Mouse (Mus musculus) MEL (cell line): ENCODE measurements at regions not wholly inside any gene's neighbourhood (a gene's known extent, or its start where the extent isn't known, plus 50 kb on each side); places are given as distances from the start of the nearest gene placed in this dataset.

Experiments
- DNase-seq: peaks from one replicate; pipeline ENCODE4 v3.0.0; 2011; ENCODE audit warnings: low read depth, low spot score
- H3K27ac ChIP-seq: 2 replicates; pipeline ENCODE4 v1.5.1; 2012; ENCODE audit warnings: low read depth, mild to moderate bottlenecking, control low read depth, low read length, moderate library complexity; ENCODE audit not compliant: control insufficient read depth
- H3K27me3 ChIP-seq, 2 experiments: fragments of 150-350 bp in 1 of 2; sonication (generic) in 1 of 2; 2 replicates each; pipeline ENCODE4 v1.6.1; 2012; ENCODE audit warnings: low read length in 2 of 2, mild to moderate bottlenecking in 2 of 2, improper control_type of control experiment in 1 of 2, moderate library complexity in 1 of 2; ENCODE audit not compliant: insufficient read depth in 2 of 2, control insufficient read depth in 1 of 2
- H3K36me3 ChIP-seq, 2 experiments: 2 replicates each; pipeline ENCODE4 v1.6.1; 2012 to 2014; ENCODE audit warnings: low read length in 2 of 2, improper control_type of control experiment in 1 of 2, inconsistent platforms in 1 of 2, mild to moderate bottlenecking in 1 of 2; ENCODE audit not compliant: insufficient read depth in 2 of 2, control insufficient read depth in 1 of 2
- H3K4me1 ChIP-seq, 2 experiments: fragments of 150-350 bp in 1 of 2; sonication (generic) in 1 of 2; 2 replicates each; pipeline ENCODE4 v1.6.1; 2012; ENCODE audit warnings: low read length in 2 of 2, improper control_type of control experiment in 1 of 2, mild to moderate bottlenecking in 1 of 2; ENCODE audit not compliant: insufficient read depth in 2 of 2, control insufficient read depth in 1 of 2
- H3K4me3 ChIP-seq, 2 experiments: fragments of 150-350 bp in 1 of 2; sonication (generic) in 1 of 2; 2 replicates each; pipeline ENCODE4 v1.5.1; 2012; ENCODE audit warnings: low read depth in 2 of 2, low read length in 2 of 2, mild to moderate bottlenecking in 2 of 2, moderate library complexity in 2 of 2, control low read depth in 1 of 2, improper control_type of control experiment in 1 of 2; ENCODE audit not compliant: control insufficient read depth in 1 of 2, insufficient read depth in 1 of 2
- H3K79me2 ChIP-seq: 2 replicates; pipeline ENCODE4 v1.6.1; 2012; ENCODE audit warnings: mild to moderate bottlenecking, low read length, moderate library complexity; ENCODE audit not compliant: control insufficient read depth, poor library complexity, insufficient read depth
- H3K9ac ChIP-seq: 2 replicates; pipeline ENCODE4 v1.6.1; 2012; ENCODE audit warnings: low read depth, mild to moderate bottlenecking, control low read depth, low read length, moderate library complexity; ENCODE audit not compliant: control insufficient read depth, poor library complexity, severe bottlenecking
- H3K9me3 ChIP-seq: fragments of 150-350 bp; sonication (generic); replicated peaks from 2 replicates; pipeline ENCODE4 v1.6.1; 2012; ENCODE audit warnings: mild to moderate bottlenecking, low read length, improper control_type of control experiment, moderate library complexity; ENCODE audit not compliant: insufficient read depth
- BHLHE40 ChIP-seq: IDR thresholded peaks from 2 replicates; pipeline ENCODE4 v1.6.1; 2012; ENCODE audit warnings: low read depth, mild to moderate bottlenecking, inconsistent platforms, low read length, improper control_type of control experiment, borderline replicate concordance
- CHD1 ChIP-seq: IDR thresholded peaks from 2 replicates; pipeline ENCODE4 v1.6.1; 2012; ENCODE audit warnings: low read depth, mild to moderate bottlenecking, inconsistent platforms, low read length, improper control_type of control experiment
- E2F4 ChIP-seq: IDR thresholded peaks from 2 replicates; pipeline ENCODE4 v1.6.1; 2011; ENCODE audit warnings: low read depth, low read length, improper control_type of control experiment, borderline replicate concordance
- GATA1 ChIP-seq: IDR thresholded peaks from 2 replicates; pipeline ENCODE4 v1.6.1; 2011; ENCODE audit warnings: low read depth, low read length, improper control_type of control experiment
- JUND ChIP-seq: IDR thresholded peaks from 2 replicates; pipeline ENCODE4 v1.6.1; 2011; ENCODE audit warnings: low read depth, mild to moderate bottlenecking, improper control_type of control experiment, low read length
- KAT2A ChIP-seq: conservative IDR thresholded peaks from 2 replicates; pipeline ENCODE4 v1.6.1; 2012; ENCODE audit warnings: low read depth, low read length, improper control_type of control experiment, inconsistent platforms
- MAFK ChIP-seq: IDR thresholded peaks from 2 replicates; pipeline ENCODE4 v1.6.1; 2011; ENCODE audit warnings: low read depth, mild to moderate bottlenecking, low read length, improper control_type of control experiment, borderline replicate concordance
- MAX ChIP-seq: IDR thresholded peaks from 2 replicates; pipeline ENCODE4 v1.6.1; 2011; ENCODE audit warnings: low read length, improper control_type of control experiment
- MAZ ChIP-seq: IDR thresholded peaks from 2 replicates; pipeline ENCODE4 v1.6.1; 2012; ENCODE audit warnings: low read depth, mild to moderate bottlenecking, inconsistent platforms, low read length, improper control_type of control experiment
- MEF2A ChIP-seq: IDR thresholded peaks from 2 replicates; pipeline ENCODE4 v1.6.1; 2014; ENCODE audit warnings: low read depth, mild to moderate bottlenecking, inconsistent platforms, low read length, improper control_type of control experiment; ENCODE audit not compliant: poor library complexity, insufficient replicate concordance, severe bottlenecking; ENCODE audit errors: extremely low read depth
- MXI1 ChIP-seq: IDR thresholded peaks from 2 replicates; pipeline ENCODE4 v1.6.1; 2011; ENCODE audit warnings: mild to moderate bottlenecking, low read depth, low read length, improper control_type of control experiment
- MYB ChIP-seq: IDR thresholded peaks from 2 replicates; pipeline ENCODE4 v1.6.1; 2011; ENCODE audit warnings: mild to moderate bottlenecking, low read depth, low read length, improper control_type of control experiment
- MYC ChIP-seq: IDR thresholded peaks from 2 replicates; pipeline ENCODE4 v1.6.1; 2011; ENCODE audit warnings: low read depth, mild to moderate bottlenecking, low read length, improper control_type of control experiment, moderate library complexity
- NELFE ChIP-seq: IDR thresholded peaks from 2 replicates; pipeline ENCODE4 v1.6.1; 2011; ENCODE audit warnings: low read depth, low read length, improper control_type of control experiment
- NRF1 ChIP-seq: IDR thresholded peaks from 2 replicates; pipeline ENCODE4 v1.6.1; 2014; ENCODE audit warnings: low read depth, mild to moderate bottlenecking, inconsistent platforms, low read length, improper control_type of control experiment, moderate library complexity; ENCODE audit not compliant: poor library complexity, insufficient read depth, severe bottlenecking
- RAD21 ChIP-seq: IDR thresholded peaks from 2 replicates; pipeline ENCODE4 v1.6.1; 2011; ENCODE audit warnings: mild to moderate bottlenecking, low read depth, low read length, improper control_type of control experiment
- RCOR1 ChIP-seq: IDR thresholded peaks from 2 replicates; pipeline ENCODE4 v1.6.1; 2012; ENCODE audit warnings: low read depth, mild to moderate bottlenecking, inconsistent platforms, low read length, improper control_type of control experiment
- SMC3 ChIP-seq: IDR thresholded peaks from 2 replicates; pipeline ENCODE4 v1.6.1; 2011; ENCODE audit warnings: low read depth, low read length, improper control_type of control experiment
- TAL1 ChIP-seq: IDR thresholded peaks from 2 replicates; pipeline ENCODE4 v1.6.1; 2012; ENCODE audit warnings: mild to moderate bottlenecking, inconsistent platforms, low read length, moderate library complexity, mixed read lengths
- TCF12 ChIP-seq: IDR thresholded peaks from 2 replicates; pipeline ENCODE4 v1.6.1; 2014; ENCODE audit warnings: low read depth, mild to moderate bottlenecking, inconsistent platforms, low read length, improper control_type of control experiment, moderate library complexity
- UBTF ChIP-seq: IDR thresholded peaks from 2 replicates; pipeline ENCODE4 v1.6.1; 2012; ENCODE audit warnings: low read depth, mild to moderate bottlenecking, inconsistent platforms, low read length, improper control_type of control experiment, moderate library complexity, borderline replicate concordance; ENCODE audit not compliant: insufficient read depth
- USF2 ChIP-seq, 2 experiments: IDR thresholded peaks; 2 replicates each; pipeline ENCODE4 v1.6.1; 2011 to 2012; ENCODE audit warnings: improper control_type of control experiment in 2 of 2, low read length in 2 of 2, borderline replicate concordance in 1 of 2, inconsistent platforms in 1 of 2, low read depth in 1 of 2, mild to moderate bottlenecking in 1 of 2; ENCODE audit not compliant: insufficient read depth in 1 of 2
- ZC3H11A ChIP-seq: IDR thresholded peaks from 2 replicates; pipeline ENCODE4 v1.6.1; 2012; ENCODE audit warnings: low read depth, mild to moderate bottlenecking, inconsistent platforms, low read length, improper control_type of control experiment
- ZKSCAN1 ChIP-seq: IDR thresholded peaks from 2 replicates; pipeline ENCODE4 v1.6.1; 2012; ENCODE audit warnings: low read depth, mild to moderate bottlenecking, inconsistent platforms, low read length, improper control_type of control experiment, moderate library complexity
- ZMIZ1 ChIP-seq: IDR thresholded peaks from 2 replicates; pipeline ENCODE4 v1.6.1; 2012; ENCODE audit warnings: low read depth, mild to moderate bottlenecking, inconsistent platforms, low read length, improper control_type of control experiment, moderate library complexity
- ZNF384 ChIP-seq: IDR thresholded peaks from 2 replicates; pipeline ENCODE4 v1.6.1; 2012; ENCODE audit warnings: low read depth, mild to moderate bottlenecking, inconsistent platforms, low read length, improper control_type of control experiment

DNA sequence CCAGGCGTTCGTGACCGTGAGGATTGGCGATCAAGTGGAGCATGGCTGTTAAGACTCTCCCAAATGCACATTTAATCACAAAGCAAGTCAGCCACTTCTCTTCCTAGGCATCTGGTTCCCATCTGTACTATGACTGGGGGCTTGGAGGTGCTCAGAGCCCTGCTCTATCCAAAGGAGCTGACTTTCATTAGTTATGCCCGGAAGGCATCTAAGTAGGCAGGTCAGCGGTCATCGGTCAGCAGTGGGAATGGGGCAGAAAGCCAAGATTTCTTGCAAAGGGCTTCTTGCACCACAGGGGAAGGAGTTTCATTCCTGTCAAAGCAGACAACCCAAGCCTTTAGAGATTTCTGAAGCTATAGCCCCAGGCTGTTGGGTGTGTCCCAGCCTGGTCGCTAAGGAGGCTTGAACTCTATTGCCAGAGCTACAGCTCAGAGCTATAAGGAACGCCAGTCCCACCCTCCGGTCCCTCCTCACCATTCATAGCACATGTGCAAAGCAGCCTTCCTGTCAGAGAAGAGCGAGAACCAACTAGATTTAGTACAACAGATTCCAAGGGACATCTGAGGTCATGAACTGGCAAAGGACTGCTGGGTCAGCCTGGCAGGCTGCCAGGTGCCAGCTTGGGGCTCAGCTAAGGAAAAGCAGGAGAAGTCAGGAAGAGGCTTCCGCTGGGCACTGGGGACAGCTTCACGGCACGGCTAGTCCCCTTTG lies 175.6 kb downstream of the Fam43a start:
- TF ChIP-seq NRF1 = no peak
- TF ChIP-seq MAFK = no peak
- TF ChIP-seq JUND = no peak
- no peak for TF ChIP-seq NELFE
- TF ChIP-seq ZC3H11A = no peak
- TF ChIP-seq GATA1 = no peak
- TF ChIP-seq MAZ = no peak
- TF ChIP-seq ZNF384 = no peak
- no peak for TF ChIP-seq MEF2A
- no peak for TF ChIP-seq MXI1
- no peak for TF ChIP-seq MAX
- TF ChIP-seq CHD1 = no peak
- TF ChIP-seq ZKSCAN1 = no peak
- no peak for TF ChIP-seq MYB
- TF ChIP-seq SMC3 = no peak
- TF ChIP-seq ZMIZ1 = no peak
- no peak for TF ChIP-seq UBTF
- Histone ChIP-seq H3K9me3 (no peaks in the 10 kb centered on the region), H3K9ac (no peak overlapping the region), H3K79me2 (no peaks in the 10 kb centered on the region), H3K4me1 (0 out of 4 replicates have a peak, but pooled peaks cover 0 to 3% of the 10 kb centered on the region in 2 experiments), H3K4me3 (no peak overlapping the region), H3K27me3 (peaks cover 13 to 14% of the 10 kb centered on the region in 2 experiments), H3K27ac (no peak overlapping the region), H3K36me3 (no peaks in the 10 kb centered on the region)
- no peak for DNase-seq

DNA sequence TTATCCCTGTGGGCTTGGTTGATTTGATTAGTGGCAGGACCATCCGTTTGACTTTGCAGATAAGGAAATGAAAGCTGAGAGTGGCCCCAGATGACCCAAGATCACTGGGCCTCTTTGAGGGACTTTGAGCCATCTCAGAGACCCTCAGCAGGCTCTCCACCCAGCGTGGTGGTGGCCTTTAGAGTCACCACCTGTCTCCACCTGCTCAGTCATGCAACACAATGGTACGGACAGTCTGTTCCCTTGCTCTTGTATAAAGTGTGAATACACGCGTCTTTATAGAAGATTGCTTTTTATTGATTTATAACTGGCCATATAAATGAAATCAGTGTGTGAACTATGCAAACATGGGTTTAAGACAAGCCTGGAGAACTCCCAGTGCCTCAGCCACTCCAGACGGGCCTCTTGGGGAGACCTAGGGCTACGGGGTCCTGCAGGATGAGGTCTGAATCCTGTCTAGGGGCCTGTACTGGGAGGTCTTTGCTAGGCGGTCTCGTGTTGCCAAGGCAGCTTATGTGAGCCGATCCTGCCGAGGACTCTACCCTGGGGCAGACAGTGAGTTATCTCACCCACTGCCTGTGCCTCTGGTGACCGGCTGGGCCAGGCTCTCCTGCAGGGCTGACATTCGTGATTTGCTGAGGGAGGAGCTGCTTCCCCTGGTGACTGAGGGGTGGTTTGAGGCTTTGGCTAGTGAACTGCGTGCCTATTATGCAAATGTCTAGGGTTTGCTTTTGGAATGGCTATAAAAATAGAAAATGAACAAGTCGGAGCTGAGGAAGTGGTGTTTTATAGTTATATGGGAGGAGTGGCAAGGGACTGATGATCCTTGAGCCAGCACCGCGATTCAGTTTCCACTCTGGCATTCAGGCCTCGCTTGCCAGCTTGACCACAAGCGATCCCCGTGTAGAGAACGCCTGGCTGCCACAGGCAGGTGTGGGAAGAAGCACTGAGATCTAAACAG lies 176.5 kb downstream of the Fam43a start:
- H3K27ac ChIP-seq = no peak overlapping the region
- H3K9me3 ChIP-seq = no peaks in the 10 kb centered on the region
- no peak overlapping the region for H3K9ac ChIP-seq
- no peak for DNase-seq
- H3K4me3 ChIP-seq = no peak overlapping the region
- no peaks in the 10 kb centered on the region for H3K36me3 ChIP-seq
- H3K4me1 ChIP-seq = 0 out of 4 replicates have a peak, but pooled peaks cover 0 to 3% of the 10 kb centered on the region in 2 experiments
- H3K27me3 ChIP-seq = peaks cover 14 to 15% of the 10 kb centered on the region in 2 experiments
- H3K79me2 ChIP-seq = no peaks in the 10 kb centered on the region
- TF ChIP-seq RCOR1 (no peak), KAT2A (no peak), NRF1 (no peak), MYB (no peak), ZKSCAN1 (no peak), MAFK (no peak), MAX (no peak), ZC3H11A (no peak), USF2 (IDR thresholded peaks at IDR 0.05; ENCODE audit: borderline replicate concordance in 1 of 2, insufficient read depth in 1 of 2, low read depth in 1 of 2, low read length in 2 of 2) (no peak), MYC (no peak), GATA1 (no peak), E2F4 (no peak), BHLHE40 (no peak), ZMIZ1 (no peak), TCF12 (no peak), RAD21 (no peak), TAL1 (no peak)
